Mouse (Mus musculus): ENCODE measurements at regions not wholly inside any gene's neighbourhood (a gene's known extent, or its start where the extent isn't known, plus 50 kb on each side); places are given as distances from the start of the nearest gene placed in this dataset.
"Not testable (repeated sequence)": the region's sequence is repeated elsewhere in the genome, so short reads cannot be mapped to it uniquely, and the experiment has no call there.

DNA sequence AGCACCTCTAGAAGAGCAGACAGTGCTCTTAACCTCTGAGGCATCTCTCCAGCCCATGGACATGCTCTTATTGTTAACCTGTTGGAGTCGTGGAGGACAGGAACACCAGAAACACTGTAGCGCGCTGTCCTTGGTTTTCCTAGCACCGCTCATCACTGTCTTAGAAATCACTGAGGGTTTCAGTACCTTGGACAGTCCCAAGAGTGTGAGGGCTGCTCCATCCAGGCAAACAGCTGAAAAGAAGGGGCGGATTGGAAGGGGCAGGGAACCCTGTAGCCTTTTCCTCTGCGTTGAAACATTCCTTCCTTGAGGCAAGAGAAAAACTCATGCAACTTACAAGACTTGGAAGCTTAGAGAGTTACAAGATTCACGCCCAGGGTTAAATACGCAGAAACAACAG lies 190.9 kb downstream of the Adgrd1 start:
- H3K27ac ChIP-seq = no peak overlapping the region
- 22% methylated on average over 8 of the region's 8 CpGs for WGBS
- ATAC-seq (ENCODE audit: low FRiP score) (no peak), DNase-seq (ENCODE audit: low spot score) (no peak)
- H3K4me3 ChIP-seq (replicated peaks; ENCODE audit: low read length) = no peak overlapping the region
- no peaks in the 10 kb centered on the region for H3K36me3 ChIP-seq (replicated peaks; ENCODE audit: control insufficient read depth, insufficient read depth)
- no peaks in the 10 kb centered on the region for H3K27me3 ChIP-seq (ENCODE audit: control insufficient read depth, insufficient read depth, low read length)
- H3K4me2 ChIP-seq (replicated peaks) = no peak overlapping the region
- H3K9me3 ChIP-seq (ENCODE audit: control insufficient read depth, low read length) = no peaks in the 10 kb centered on the region
- no peak overlapping the region for H3K9ac ChIP-seq
- H3K4me1 ChIP-seq (replicated peaks; ENCODE audit: control insufficient read depth, insufficient read depth, low read length) = peaks cover 6% of the 10 kb centered on the region

DNA sequence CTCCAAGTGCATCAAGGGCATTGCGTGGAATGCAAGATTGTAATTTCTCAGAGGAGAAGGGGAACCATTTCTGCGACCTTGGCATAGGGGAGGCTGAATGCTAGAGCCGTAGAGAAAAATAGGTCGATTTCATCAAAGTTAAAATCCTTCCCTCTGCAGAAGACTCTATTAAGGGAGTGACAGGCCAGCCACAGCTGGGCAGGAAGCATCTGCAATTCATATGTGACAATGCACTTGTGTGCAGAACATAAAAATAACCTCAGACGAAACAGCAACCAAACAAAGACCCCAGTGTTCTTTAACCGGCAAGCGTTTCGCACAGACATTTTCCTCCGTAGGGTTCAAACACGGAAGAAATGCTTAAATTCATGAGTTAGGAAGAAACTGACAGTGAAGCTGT lies 196.3 kb downstream of the Adgrd1 start:
- not testable (repeated sequence) for H3K36me3 ChIP-seq (replicated peaks; ENCODE audit: control insufficient read depth, insufficient read depth); H3K9me3 ChIP-seq (ENCODE audit: control insufficient read depth, low read length); H3K4me1 ChIP-seq (replicated peaks; ENCODE audit: control insufficient read depth, insufficient read depth, low read length); H3K27me3 ChIP-seq (ENCODE audit: control insufficient read depth, insufficient read depth, low read length); ATAC-seq (ENCODE audit: low FRiP score); DNase-seq (ENCODE audit: low spot score); H3K4me2 ChIP-seq (replicated peaks); H3K4me3 ChIP-seq (replicated peaks; ENCODE audit: low read length); H3K27ac ChIP-seq; H3K9ac ChIP-seq
- WGBS = 57% methylated on average over 10 of the region's 10 CpGs

DNA sequence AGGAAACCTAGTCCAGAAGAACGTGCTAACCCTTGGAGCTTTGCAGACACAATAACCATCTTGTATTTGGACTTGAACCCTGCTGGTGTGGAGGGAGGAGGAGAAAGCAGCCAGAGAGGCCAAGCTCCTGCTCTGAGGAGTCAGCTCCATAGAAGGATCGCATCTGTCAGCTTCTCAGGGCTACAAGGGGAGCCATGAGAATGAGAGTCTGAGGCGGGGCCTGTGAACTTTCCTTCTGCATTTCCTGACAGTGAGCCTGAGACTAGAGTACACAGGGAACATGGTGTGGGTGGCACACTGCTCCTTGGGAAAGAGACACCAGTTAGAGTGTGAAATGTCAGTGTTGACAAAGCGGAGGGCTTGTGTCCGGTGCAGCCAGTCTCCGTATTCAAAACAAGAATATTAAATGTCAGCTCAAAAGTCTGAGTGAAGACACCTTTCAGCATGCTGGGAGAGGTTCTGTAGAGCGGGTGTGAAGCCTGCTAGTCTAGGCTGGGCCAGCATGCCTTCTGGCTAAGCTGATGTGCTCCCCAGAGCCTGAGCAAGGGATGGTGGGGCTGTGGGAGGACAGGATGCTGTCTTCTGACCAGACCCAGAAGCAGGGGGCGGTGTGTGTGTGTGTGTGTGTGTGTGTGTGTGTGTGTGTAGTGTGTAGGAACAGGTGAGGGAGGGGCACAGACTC lies 198.5 kb downstream of the Adgrd1 start:
- not testable (repeated sequence) for H3K4me3 ChIP-seq (replicated peaks; ENCODE audit: low read length); H3K27me3 ChIP-seq (ENCODE audit: control insufficient read depth, insufficient read depth, low read length); H3K4me2 ChIP-seq (replicated peaks); H3K4me1 ChIP-seq (replicated peaks; ENCODE audit: control insufficient read depth, insufficient read depth, low read length); H3K36me3 ChIP-seq (replicated peaks; ENCODE audit: control insufficient read depth, insufficient read depth); H3K9ac ChIP-seq; H3K27ac ChIP-seq; DNase-seq (ENCODE audit: low spot score); ATAC-seq (ENCODE audit: low FRiP score); H3K9me3 ChIP-seq (ENCODE audit: control insufficient read depth, low read length)
- 72% methylated on average over 8 of the region's 8 CpGs for WGBS

DNA sequence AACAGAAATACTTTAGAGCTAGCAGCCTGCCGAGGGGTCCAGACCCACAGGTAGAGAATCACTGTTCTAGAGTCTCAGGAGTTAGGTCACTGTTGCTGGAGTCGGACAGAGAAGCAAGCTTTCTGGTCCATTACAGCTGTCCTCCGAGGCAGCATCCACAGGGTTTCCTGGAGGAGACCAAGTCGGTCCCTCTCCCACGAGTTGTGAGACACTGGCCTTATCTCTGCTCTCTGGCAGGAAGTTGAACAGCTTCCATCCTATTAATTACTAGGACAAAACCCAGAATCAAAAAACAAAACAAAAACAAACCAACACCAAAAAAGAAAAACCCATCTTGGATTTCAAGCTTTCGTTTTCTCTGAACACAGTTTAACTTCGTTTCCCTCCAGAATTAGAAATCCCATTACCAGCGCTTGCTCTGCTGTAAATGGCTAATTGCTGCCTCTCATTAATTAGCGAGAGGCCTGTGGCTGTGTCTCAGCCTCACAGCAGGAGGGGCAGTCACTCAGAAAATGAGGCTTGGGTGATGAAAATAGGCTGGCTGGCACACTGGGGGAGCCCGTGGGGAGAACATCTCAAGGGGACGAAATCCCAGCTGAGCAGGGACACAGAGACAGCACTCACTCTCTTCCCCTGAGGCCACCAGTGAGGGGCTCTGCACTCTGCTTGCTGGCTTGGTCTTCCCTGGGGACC lies 201.3 kb downstream of the Adgrd1 start:
- Histone ChIP-seq H3K4me2 (replicated peaks) (no peak overlapping the region), H3K27me3 (ENCODE audit: control insufficient read depth, insufficient read depth, low read length) (no peaks in the 10 kb centered on the region), H3K27ac (0 out of 2 replicates have a peak overlapping the region, but pooled peaks have one; percentile 41), H3K4me1 (replicated peaks; ENCODE audit: control insufficient read depth, insufficient read depth, low read length) (peaks cover 5% of the 10 kb centered on the region; the same call in 1 of the 2 replicates), H3K4me3 (replicated peaks; ENCODE audit: low read length) (no peak overlapping the region), H3K9ac (no peak overlapping the region), H3K9me3 (ENCODE audit: control insufficient read depth, low read length) (no peaks in the 10 kb centered on the region), H3K36me3 (replicated peaks; ENCODE audit: control insufficient read depth, insufficient read depth) (no peaks in the 10 kb centered on the region)
- WGBS = 43% methylated on average over 11 of the region's 11 CpGs
- ATAC-seq (ENCODE audit: low FRiP score) (no peak), DNase-seq (ENCODE audit: low spot score) (no peak)

DNA sequence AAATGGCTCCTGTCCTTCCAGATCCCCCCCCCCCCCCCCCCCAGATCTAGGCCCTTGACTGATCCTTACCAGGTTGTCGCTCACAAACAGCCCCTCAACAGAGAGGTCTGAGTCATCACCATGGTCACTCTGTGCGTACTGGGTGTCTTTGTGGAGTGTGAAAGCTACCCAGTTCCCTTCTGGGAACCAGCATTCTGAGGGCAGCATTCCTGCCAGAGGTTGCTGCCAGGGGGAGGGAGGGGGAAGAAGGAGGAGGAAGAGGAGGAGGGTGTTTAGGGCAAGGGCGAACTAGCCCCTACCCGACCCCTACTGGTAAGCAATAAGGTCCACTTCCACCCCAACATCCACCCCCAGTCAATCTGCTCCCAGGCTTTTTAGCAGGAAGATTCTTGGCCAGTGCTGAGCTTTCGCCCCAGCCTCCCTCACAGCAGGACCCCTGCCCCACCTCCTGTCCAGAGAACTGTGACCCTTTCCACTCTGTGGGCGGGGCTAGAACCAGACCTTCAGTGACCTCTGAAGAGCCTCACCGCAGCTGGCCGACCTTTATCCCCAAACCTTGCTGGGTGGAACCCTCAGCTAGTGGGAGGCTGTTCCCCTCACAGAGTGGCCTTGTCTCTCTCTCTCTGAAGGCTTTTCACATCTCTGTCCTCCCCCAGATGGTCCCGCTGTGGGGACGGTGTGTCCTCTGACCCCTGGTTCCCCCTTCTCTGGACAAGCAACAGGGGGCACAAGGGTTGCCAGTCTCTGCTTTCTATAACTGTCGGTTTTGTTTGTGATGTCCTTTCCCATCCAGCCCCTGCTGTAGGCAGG lies 202.2 kb upstream of the Sfswap start:
- no peaks in the 10 kb centered on the region for H3K36me3 ChIP-seq (replicated peaks; ENCODE audit: control insufficient read depth, insufficient read depth)
- H3K9me3 ChIP-seq (ENCODE audit: control insufficient read depth, low read length) = no peaks in the 10 kb centered on the region
- no peak overlapping the region for H3K4me3 ChIP-seq (replicated peaks; ENCODE audit: low read length)
- 5% methylated on average over 11 of the region's 11 CpGs for WGBS
- H3K27ac ChIP-seq = no peak overlapping the region
- H3K4me2 ChIP-seq (replicated peaks) = no peak overlapping the region
- DNase-seq (ENCODE audit: low spot score) = no peak
- H3K27me3 ChIP-seq (ENCODE audit: control insufficient read depth, insufficient read depth, low read length) = no peaks in the 10 kb centered on the region
- no peak for ATAC-seq (ENCODE audit: low FRiP score)
- H3K4me1 ChIP-seq (replicated peaks; ENCODE audit: control insufficient read depth, insufficient read depth, low read length) = peaks cover 5% of the 10 kb centered on the region; the same call in 1 of the 2 replicates
- H3K9ac ChIP-seq = no peak overlapping the region

DNA sequence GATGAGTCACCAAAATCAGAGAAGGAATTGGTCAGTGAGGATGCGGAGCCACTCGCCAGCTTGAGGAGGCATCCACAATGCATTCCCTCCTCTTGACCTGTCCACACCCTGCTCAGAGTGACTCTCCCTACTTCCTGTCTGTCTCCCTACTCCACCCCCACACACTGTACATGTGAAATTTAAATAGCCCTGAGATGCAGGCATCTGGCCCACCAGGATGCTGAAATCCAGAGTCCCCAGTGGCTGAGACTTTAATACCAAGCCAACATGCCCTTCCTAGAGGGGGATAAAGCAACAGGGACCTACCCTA lies 201.6 kb upstream of the Sfswap start:
- Histone ChIP-seq H3K4me2 (replicated peaks) (no peak overlapping the region), H3K4me1 (replicated peaks; ENCODE audit: control insufficient read depth, insufficient read depth, low read length) (peaks cover 5% of the 10 kb centered on the region; the same call in 1 of the 2 replicates), H3K4me3 (replicated peaks; ENCODE audit: low read length) (no peak overlapping the region), H3K36me3 (replicated peaks; ENCODE audit: control insufficient read depth, insufficient read depth) (no peaks in the 10 kb centered on the region), H3K27me3 (ENCODE audit: control insufficient read depth, insufficient read depth, low read length) (no peaks in the 10 kb centered on the region), H3K27ac (no peak overlapping the region), H3K9me3 (ENCODE audit: control insufficient read depth, low read length) (no peaks in the 10 kb centered on the region), H3K9ac (no peak overlapping the region)
- 32% methylated on average over 2 of the region's 2 CpGs for WGBS
- ATAC-seq (ENCODE audit: low FRiP score) = no peak
- DNase-seq (ENCODE audit: low spot score) = no peak

DNA sequence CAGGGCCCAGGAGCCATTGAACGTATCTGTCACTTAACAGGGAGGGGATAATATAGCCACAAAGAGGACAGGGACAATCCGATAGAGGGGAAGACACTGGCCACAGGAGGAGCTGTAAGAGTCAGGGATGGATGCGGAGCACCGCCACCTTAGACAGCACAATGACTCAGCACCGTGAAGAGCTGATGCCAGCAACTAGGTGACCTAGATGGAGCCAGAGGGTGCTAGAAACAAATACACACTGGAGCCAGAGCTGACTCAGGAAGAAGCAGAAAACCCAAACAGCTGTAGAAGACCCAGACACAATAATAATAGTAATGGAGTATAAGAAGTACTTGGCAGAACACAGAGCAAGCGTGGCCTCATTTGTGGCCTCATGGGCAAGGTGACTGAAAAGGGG lies 200.6 kb upstream of the Sfswap start:
- peaks cover 5% of the 10 kb centered on the region; the same call in 1 of the 2 replicates for H3K4me1 ChIP-seq (replicated peaks; ENCODE audit: control insufficient read depth, insufficient read depth, low read length)
- no peak overlapping the region for H3K9ac ChIP-seq
- no peak overlapping the region for H3K4me2 ChIP-seq (replicated peaks)
- H3K36me3 ChIP-seq (replicated peaks; ENCODE audit: control insufficient read depth, insufficient read depth) = no peaks in the 10 kb centered on the region
- WGBS = 92% methylated on average over 6 of the region's 6 CpGs
- ATAC-seq (ENCODE audit: low FRiP score) (no peak), DNase-seq (ENCODE audit: low spot score) (no peak)
- H3K27me3 ChIP-seq (ENCODE audit: control insufficient read depth, insufficient read depth, low read length) = no peaks in the 10 kb centered on the region
- no peaks in the 10 kb centered on the region for H3K9me3 ChIP-seq (ENCODE audit: control insufficient read depth, low read length)
- no peak overlapping the region for H3K27ac ChIP-seq
- no peak overlapping the region for H3K4me3 ChIP-seq (replicated peaks; ENCODE audit: low read length)

DNA sequence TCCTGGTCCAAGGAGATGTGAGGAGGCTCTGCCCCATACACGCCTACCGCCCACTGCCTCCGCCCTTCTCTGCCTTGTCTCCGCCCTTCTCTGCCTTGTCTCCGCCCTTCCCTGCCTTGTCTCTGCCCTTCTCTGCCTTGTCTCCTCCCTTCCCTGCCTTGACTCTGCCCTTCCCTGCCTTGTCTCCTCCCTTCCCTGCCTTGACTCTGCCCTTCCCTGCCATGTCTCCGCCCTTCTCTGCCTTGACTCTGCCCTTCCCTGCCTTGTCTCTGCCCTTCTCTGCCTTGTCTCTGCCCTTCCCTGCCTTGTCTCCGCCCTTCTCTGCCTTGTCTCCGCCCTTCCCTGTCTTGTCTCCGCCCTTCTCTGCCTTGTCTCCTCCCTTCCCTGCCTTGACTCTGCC lies 185.4 kb upstream of the Sfswap start:
- H3K36me3 ChIP-seq (replicated peaks; ENCODE audit: control insufficient read depth, insufficient read depth) = no peaks in the 10 kb centered on the region
- no peak for DNase-seq (ENCODE audit: low spot score)
- H3K9ac ChIP-seq = no peak overlapping the region
- no peaks in the 10 kb centered on the region for H3K4me1 ChIP-seq (replicated peaks; ENCODE audit: control insufficient read depth, insufficient read depth, low read length)
- H3K27ac ChIP-seq = no peak overlapping the region
- H3K4me2 ChIP-seq (replicated peaks) = no peak overlapping the region
- H3K27me3 ChIP-seq (ENCODE audit: control insufficient read depth, insufficient read depth, low read length) = no peaks in the 10 kb centered on the region
- H3K9me3 ChIP-seq (ENCODE audit: control insufficient read depth, low read length) = no peaks in the 10 kb centered on the region
- no peak for ATAC-seq (ENCODE audit: low FRiP score)
- H3K4me3 ChIP-seq (replicated peaks; ENCODE audit: low read length) = no peak overlapping the region
- 56% methylated on average over 9 of the region's 9 CpGs for WGBS

DNA sequence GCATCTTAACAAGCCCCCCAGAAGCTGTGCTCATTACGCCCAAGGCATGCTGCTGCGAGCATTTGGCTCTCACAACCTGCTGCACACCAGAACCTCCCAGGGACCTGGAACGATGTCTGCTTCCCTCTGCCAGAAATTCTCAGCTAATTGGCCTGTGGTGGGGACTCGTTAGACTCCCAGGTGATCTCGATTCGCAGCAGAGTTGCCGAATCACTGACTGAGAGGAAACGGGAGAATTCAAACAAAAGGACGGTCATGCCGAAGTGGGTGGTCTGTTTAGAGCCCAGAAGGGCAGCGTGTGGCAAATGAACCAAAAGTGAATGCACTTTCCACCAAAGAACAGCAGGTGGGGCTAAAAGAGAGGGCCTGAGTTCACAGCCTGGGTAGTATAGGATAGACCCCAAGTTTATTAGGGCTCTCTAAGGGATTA lies 169.9 kb upstream of the Sfswap start:
- Histone ChIP-seq H3K36me3 (replicated peaks; ENCODE audit: control insufficient read depth, insufficient read depth) (no peaks in the 10 kb centered on the region), H3K4me3 (replicated peaks; ENCODE audit: low read length) (no peak overlapping the region), H3K9ac (no peak overlapping the region), H3K4me1 (replicated peaks; ENCODE audit: control insufficient read depth, insufficient read depth, low read length) (no peaks in the 10 kb centered on the region), H3K4me2 (replicated peaks) (no peak overlapping the region), H3K27me3 (ENCODE audit: control insufficient read depth, insufficient read depth, low read length) (no peaks in the 10 kb centered on the region), H3K27ac (no peak overlapping the region), H3K9me3 (ENCODE audit: control insufficient read depth, low read length) (no peaks in the 10 kb centered on the region)
- WGBS = 8% methylated on average over 11 of the region's 11 CpGs
- no peak for ATAC-seq (ENCODE audit: low FRiP score)
- peak; percentile 62 for DNase-seq (ENCODE audit: low spot score)
